Mouse (Mus musculus): ENCODE data around the gene Nup107.
"Not testable (repeated sequence)": the region's sequence is repeated elsewhere in the genome, so short reads cannot be mapped to it uniquely, and the experiment has no call there.

The Nup107 gene

GRCm38 (mm10) chr10:117732962-117733592 lies 59.4 kb downstream of the Nup107 start:
- DNase-seq, result no peak

DNA sequence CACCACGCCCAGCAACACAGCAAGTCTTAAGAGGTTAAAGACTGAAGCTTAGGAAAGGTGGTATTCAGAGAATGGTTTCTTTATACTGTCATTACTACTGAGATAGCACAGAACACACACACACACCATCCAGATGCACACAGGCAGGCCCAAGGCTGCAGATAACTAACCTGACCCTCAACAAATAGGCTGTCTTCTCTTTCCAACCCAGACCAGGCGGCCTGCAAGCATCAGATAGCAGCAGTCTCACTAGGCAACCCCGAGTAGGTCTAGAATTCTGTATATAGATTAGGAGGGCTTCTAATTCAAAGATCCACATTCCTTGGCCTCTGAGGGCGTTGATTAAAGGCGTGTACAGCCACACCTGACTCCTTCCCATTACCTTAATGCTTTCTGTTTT lies 60.3 kb downstream of the Nup107 start:
- DNase-seq, result no peak

- DNase-seq, result peak; percentile 70
Measured at GRCm38 (mm10) chr10:117731244-117732101, 61.0 kb downstream of the Nup107 start.

GRCm38 (mm10) chr10:117730637-117731203 lies 61.8 kb downstream of the Nup107 start:
- no peak for DNase-seq

DNA sequence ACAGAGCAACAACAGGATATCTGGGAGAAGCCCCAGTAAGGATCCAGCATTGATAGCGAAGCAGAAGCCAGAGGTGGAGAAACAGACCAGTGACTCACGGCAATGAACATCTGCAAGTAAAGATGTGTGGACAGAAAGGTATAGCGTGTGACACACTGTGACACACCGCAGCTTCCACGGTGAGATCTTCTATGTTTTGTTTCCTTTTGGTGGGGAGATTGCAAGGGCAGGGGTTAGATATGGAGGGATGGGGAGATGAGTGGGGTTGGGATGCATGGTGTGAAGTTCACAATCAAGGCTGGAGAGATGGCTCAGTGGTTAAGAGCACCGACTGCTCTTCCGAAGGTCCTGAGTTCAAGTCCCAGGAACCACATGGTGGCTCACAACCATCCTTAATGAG lies 62.4 kb downstream of the Nup107 start:
- no peak for DNase-seq

- peak; percentile 47 for DNase-seq
Measured at GRCm38 (mm10) chr10:117729139-117729814, 63.2 kb downstream of the Nup107 start.

GRCm38 (mm10) chr10:117728574-117728973 lies 63.9 kb downstream of the Nup107 start:
- no peak for DNase-seq

DNA sequence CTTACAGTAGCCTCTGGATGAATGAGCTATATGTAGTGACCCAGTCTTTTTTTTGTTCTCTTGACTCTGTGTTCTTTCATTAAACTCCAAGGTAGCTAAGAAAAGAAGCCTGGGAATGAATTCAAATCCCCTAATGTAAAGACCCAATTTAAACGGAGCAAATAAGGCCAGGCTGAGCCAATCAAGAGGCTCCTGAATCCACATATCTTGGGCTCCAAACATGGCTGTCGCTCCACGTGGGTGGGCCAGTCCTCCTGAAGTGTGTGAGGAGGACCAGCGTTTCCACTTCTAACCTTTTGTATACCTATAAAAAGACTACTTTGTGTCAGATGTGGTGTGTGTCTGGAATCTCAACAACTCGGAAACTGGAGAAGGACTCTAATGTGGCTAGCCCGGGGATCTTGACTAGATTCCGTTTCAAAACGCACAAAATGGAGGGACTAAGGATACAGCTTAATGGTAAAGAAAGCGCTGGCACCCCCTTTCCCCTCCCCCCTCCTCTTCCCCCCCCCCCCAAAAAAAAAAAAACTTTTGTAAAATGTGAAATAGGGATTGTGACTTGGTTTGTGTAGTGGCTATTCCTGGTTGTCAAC lies 64.9 kb downstream of the Nup107 start:
- no peak for DNase-seq

DNA sequence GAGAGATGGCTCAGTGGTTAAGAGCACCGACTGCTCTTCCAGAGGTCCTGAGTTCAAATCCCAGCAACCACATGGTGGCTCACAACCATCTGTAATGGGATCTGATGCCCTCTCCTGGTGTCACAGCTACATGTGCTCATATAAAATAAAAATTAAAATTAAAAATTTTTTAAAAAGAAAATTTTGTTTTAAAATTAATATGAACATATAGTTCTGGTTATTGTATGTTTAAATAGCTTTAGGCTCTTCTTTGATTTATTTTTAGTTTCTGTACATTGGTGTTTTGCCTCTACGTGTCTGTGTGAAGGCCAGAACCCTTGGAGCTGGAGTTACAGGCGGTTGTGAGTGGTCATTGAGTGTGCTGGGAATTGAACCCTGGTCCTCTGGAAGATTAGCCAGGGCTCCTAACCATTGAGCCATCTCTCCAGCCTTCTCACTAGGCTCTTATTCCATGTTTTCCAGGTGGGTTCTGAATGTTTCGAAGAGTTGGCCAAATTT lies 65.6 kb downstream of the Nup107 start:
- DNase-seq, result no peak

- no peak for DNase-seq
Measured at GRCm38 (mm10) chr10:117726350-117726749, 66.2 kb downstream of the Nup107 start.

GRCm38 (mm10) chr10:117725671-117726070 lies 66.8 kb downstream of the Nup107 start:
- no peak for DNase-seq

DNA sequence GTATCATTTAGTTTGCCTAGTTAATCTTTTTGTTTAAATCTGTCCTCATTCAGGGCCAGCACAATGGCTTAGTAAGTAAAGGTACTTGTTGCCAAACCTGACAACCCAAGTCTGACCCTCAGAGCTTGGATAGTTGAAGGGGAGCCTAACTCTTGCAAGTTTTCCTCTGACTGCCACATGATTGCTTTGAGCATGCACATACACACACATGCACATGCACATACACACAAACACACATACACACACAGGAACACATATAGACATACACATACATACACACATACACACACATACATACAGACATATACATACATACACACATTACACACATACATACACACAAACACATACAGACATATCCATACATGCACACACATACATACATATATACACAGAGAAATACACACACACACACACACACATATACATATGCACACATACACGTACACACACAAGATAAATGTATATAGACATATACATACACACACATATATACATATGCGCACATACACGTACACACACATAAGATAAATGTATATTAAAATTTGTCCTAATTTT lies 67.6 kb downstream of the Nup107 start:
- no peak for DNase-seq

GRCm38 (mm10) chr10:117724136-117724718 lies 68.3 kb downstream of the Nup107 start:
- DNase-seq, result no peak

- DNase-seq, result peak; percentile 34
Measured at GRCm38 (mm10) chr10:117718161-117719119, 74.1 kb downstream of the Nup107 start.

GRCm38 (mm10) chr10:117717583-117717982 lies 74.9 kb downstream of the Nup107 start:
- DNase-seq, result peak; percentile 54

GRCm38 (mm10) chr10:117716686-117717085 lies 75.8 kb downstream of the Nup107 start:
- no peak for DNase-seq

DNA sequence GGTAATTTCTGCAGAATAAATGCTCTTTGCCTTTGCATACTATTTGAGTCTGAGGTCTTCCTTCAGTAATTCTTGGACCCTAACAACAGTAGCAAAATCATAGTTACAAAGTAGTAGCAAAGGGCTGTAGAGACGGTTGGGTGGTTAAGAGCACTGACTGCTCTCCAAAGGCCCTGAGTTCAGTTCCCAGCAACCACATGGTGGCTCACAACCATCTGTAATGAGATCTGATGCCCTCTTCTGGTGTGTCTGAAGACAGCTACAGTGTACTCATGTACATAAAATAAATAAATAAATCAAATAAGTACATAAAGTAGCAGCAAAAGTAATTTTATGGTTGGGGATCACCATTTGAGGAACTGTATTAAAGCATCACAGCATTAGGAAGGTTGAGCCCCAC lies 76.9 kb downstream of the Nup107 start:
- not testable (repeated sequence) for DNase-seq

- DNase-seq, result no peak
Measured at GRCm38 (mm10) chr10:117714928-117715500, 77.5 kb downstream of the Nup107 start.

GRCm38 (mm10) chr10:117714048-117714545 lies 78.4 kb downstream of the Nup107 start:
- DNase-seq, result no peak

DNA sequence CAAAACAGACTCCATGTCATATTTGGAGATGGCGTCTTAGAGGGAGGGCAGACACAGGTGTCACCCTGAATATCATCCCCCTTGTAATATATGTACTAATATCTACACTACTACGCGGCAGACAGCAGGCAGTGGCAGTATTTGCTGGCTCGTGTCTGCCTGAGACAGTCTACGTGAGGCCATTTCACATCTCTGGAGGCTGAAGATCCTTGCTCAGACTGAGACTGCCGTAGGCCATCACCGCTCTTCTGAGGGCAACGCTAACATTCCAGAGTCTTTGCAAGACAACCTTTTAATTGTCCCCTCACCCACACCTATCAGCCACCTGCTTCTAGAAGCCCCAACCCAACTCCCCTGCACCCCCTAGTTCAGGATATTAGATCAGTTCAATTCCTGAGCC lies 79.0 kb downstream of the Nup107 start:
- DNase-seq, result no peak
